ENCODE assay signal across 10 mouse cellular contexts in genomic region chr14:103842896-103843295, GRCm38 (mm10). TPM values are rescaled to one million over a fixed set of nuclear protein-coding genes. Genes with fewer than 3 reads are reported as not detected.
DNase-seq lines count a peak whose midpoint lies in the region; ATAC-seq and TF ChIP-seq lines count a peak whose summit lies in the region.
"Had no signal": no experiment of that assay in that cellular context is flagged by ENCODE, and none has a peak within 500 bp of the region (broad histone marks: within the 10 kb centered on the region; RNA-seq: fewer than 3 reads in every experiment).

No protein-coding gene starts in this region.

- ATAC-seq in heart, embryonic 11.5 days (replicated peaks; ENCODE audit: insufficient number of reproducible peaks, low FRiP score, low TSS enrichment), result no peak
- no peak for ATAC-seq in liver, embryonic 12.5 days
- no peak for ATAC-seq in stomach, postnatal 0 days (ENCODE audit: low FRiP score, low TSS enrichment)

- H3K27me3 ChIP-seq in heart, embryonic 11.5 days (ENCODE audit: control insufficient read depth, insufficient read depth, low read length), result no peaks in the 10 kb centered on the region
- H3K27me3 ChIP-seq in hindbrain, embryonic 10.5 days (ENCODE audit: insufficient read depth, poor library complexity, severe bottlenecking), result 0 out of 2 replicates have a peak, but pooled peaks cover 12% of the 10 kb centered on the region
- H3K27me3 ChIP-seq in liver, embryonic 12.5 days (replicated peaks), result peaks cover 31% of the 10 kb centered on the region
- H3K27me3 ChIP-seq in stomach, postnatal 0 days (ENCODE audit: control insufficient read depth, insufficient read depth, low read length), result no peaks in the 10 kb centered on the region

- TF ChIP-seq POLR2A in brain, embryonic 14.5 days (IDR thresholded peaks at IDR 0.05; ENCODE audit: borderline replicate concordance, extremely low read depth, insufficient read depth, insufficient read length, poor library complexity, severe bottlenecking), result no peak

- no peaks in the 10 kb centered on the region for H3K4me1 ChIP-seq in heart, embryonic 11.5 days (ENCODE audit: control insufficient read depth, insufficient read depth, low read length)
- H3K4me1 ChIP-seq in hindbrain, embryonic 10.5 days (replicated peaks), result peaks cover 44% of the 10 kb centered on the region
- no peaks in the 10 kb centered on the region for H3K4me1 ChIP-seq in liver, embryonic 12.5 days
- H3K4me1 ChIP-seq in stomach, postnatal 0 days (replicated peaks; ENCODE audit: control insufficient read depth, insufficient read depth), result no peaks in the 10 kb centered on the region; the same call in 1 of the 2 replicates

- peak overlapping the region; percentile 69 for H3K9ac ChIP-seq in heart, embryonic 11.5 days (ENCODE audit: low read depth, low read length)
- H3K9ac ChIP-seq in liver, embryonic 12.5 days, result no peak overlapping the region
- peak overlapping the region; percentile 65 for H3K9ac ChIP-seq in stomach, postnatal 0 days (ENCODE audit: low read length)

- peak overlapping the region; percentile 72 for H3K4me2 ChIP-seq in heart, embryonic 11.5 days
- H3K4me2 ChIP-seq in liver, embryonic 12.5 days, result peak overlapping the region; percentile 59
- peak overlapping the region; percentile 71 for H3K4me2 ChIP-seq in stomach, postnatal 0 days (replicated peaks; ENCODE audit: low read depth)

- peak overlapping the region; percentile 47 for H3K4me3 ChIP-seq in heart, embryonic 11.5 days (ENCODE audit: low read depth, low read length)
- H3K4me3 ChIP-seq in hindbrain, embryonic 10.5 days, result peak overlapping the region; percentile 65
- peak overlapping the region; percentile 47 for H3K4me3 ChIP-seq in liver, embryonic 12.5 days
- peak overlapping the region; percentile 51 for H3K4me3 ChIP-seq in stomach, postnatal 0 days (ENCODE audit: low read depth, low read length)

- H3K36me3 ChIP-seq in heart, embryonic 11.5 days (ENCODE audit: control insufficient read depth, insufficient read depth, low read length), result no peaks in the 10 kb centered on the region
- peaks cover 30% of the 10 kb centered on the region for H3K36me3 ChIP-seq in hindbrain, embryonic 10.5 days
- H3K36me3 ChIP-seq in liver, embryonic 12.5 days, result no peaks in the 10 kb centered on the region
- no peaks in the 10 kb centered on the region for H3K36me3 ChIP-seq in stomach, postnatal 0 days (ENCODE audit: control insufficient read depth, insufficient read depth, low read length)

- H3K27ac ChIP-seq in heart, embryonic 11.5 days (ENCODE audit: low read depth, low read length), result peak overlapping the region; percentile 57; the same call in 1 of the 2 replicates
- peak overlapping the region; percentile 92 for H3K27ac ChIP-seq in hindbrain, embryonic 10.5 days
- H3K27ac ChIP-seq in liver, embryonic 12.5 days, result no peak overlapping the region
- H3K27ac ChIP-seq in stomach, postnatal 0 days (replicated peaks), result peak overlapping the region; percentile 83

- no peaks in the 10 kb centered on the region for H3K9me3 ChIP-seq in heart, embryonic 11.5 days (replicated peaks; ENCODE audit: control insufficient read depth, low read length)
- H3K9me3 ChIP-seq in hindbrain, embryonic 10.5 days, result no peaks in the 10 kb centered on the region
- H3K9me3 ChIP-seq in liver, embryonic 12.5 days (replicated peaks), result no peaks in the 10 kb centered on the region
- H3K9me3 ChIP-seq in stomach, postnatal 0 days (ENCODE audit: control insufficient read depth, low read length), result no peaks in the 10 kb centered on the region

- no peak for DNase-seq in heart, adult 11 months
- peak; percentile 53 for DNase-seq in brain, embryonic 14.5 days (ENCODE audit: low read depth)
- DNase-seq in hindbrain, embryonic 10.5 days (ENCODE audit: low spot score), result no peak
- DNase-seq in stomach, postnatal 0 days (ENCODE audit: low spot score), result peak; percentile 15
- DNase-seq in urinary bladder, postnatal 14 days (ENCODE audit: low spot score), result no peak
- no peak for DNase-seq in adrenal gland, postnatal 36 days

- WGBS in heart, embryonic 11.5 days (ENCODE audit: insufficient replicate concordance), result 11% methylated on average over 16 of the region's 16 CpGs
- WGBS in hindbrain, embryonic 10.5 days, result 9% methylated on average over 16 of the region's 16 CpGs
- 12% methylated on average over 16 of the region's 16 CpGs for WGBS in liver, embryonic 12.5 days (ENCODE audit: insufficient replicate concordance)
- 11% methylated on average over 16 of the region's 16 CpGs for WGBS in stomach, postnatal 0 days

- TF ChIP-seq EP300 in stomach, postnatal 0 days (optimal IDR thresholded peaks at IDR 0.05), result no peak

- TF ChIP-seq CTCF in brain, embryonic 14.5 days (IDR thresholded peaks at IDR 0.05; ENCODE audit: borderline replicate concordance, extremely low read depth, insufficient read depth, insufficient read length), result no peak
- TF ChIP-seq CTCF in stomach, postnatal 0 days (IDR thresholded peaks at IDR 0.05; ENCODE audit: low read depth), result no peak

RNA-seq across cellular contexts. Expression of gene Ednrb, which starts 1.3 kb away (rescaled TPM):
- polyA plus RNA-seq in heart, embryonic 11.5 days (2014; fragmentation: Nextera tagmentation; extraction: Ambion mirVana), result 96.5 and 115 TPM in 2 replicates
- 25.7 and 50.2 TPM in 2 replicates for polyA plus RNA-seq in brain, embryonic 14.5 days (2012; rRNA removed)
- polyA plus RNA-seq in hindbrain, embryonic 10.5 days (2016; fragmentation: Nextera tagmentation; extraction: Ambion mirVana), result 76.5 and 105 TPM in 2 replicates
- polyA plus RNA-seq in liver, embryonic 12.5 days (2016; fragmentation: Nextera tagmentation; extraction: Ambion mirVana), result 14.4 and 15.3 TPM in 2 replicates
- polyA plus RNA-seq in stomach, postnatal 0 days (2015; fragmentation: Nextera tagmentation; extraction: Ambion mirVana), result 43.8 and 53.7 TPM in 2 replicates
- total RNA-seq in adrenal gland, postnatal 36 days (2021), result 10 to 100 TPM; 44.6 to 52.8 TPM
- total RNA-seq: MEL; neutrophil, adult 5-6 weeks had no signal

Comparison
In these comparisons a context has a peak if more than half of its experiments do, and no peak if none do; other contexts are left out.
1. DNase-seq: peak in brain, embryonic 14.5 days (single experiment) and stomach, postnatal 0 days (single experiment); none in heart, adult 11 months (single experiment), hindbrain, embryonic 10.5 days (single experiment), urinary bladder, postnatal 14 days (single experiment) and adrenal gland, postnatal 36 days (0 of 2).
2. Peak in every context shown above with its lines, with median percentiles within 50 percentile points of each other: H3K4me2 ChIP-seq and H3K4me3 ChIP-seq.